Mouse (Mus musculus): ENCODE data around the gene Vps13a. TPM values are rescaled to one million over a fixed set of nuclear protein-coding genes. Genes with fewer than 3 reads are reported as not detected.

The Vps13a gene
- total RNA-seq, 2 experiments from 2014 or later: 61.4 to 80.3 TPM

GRCm38 (mm10) chr19:16593975-16594317 is 186.8 kb downstream of the Vps13a start:
- ATAC-seq (replicated peaks; ENCODE audit: low FRiP score, low TSS enrichment, poor library complexity, severe bottlenecking): no peak

GRCm38 (mm10) chr19:16593256-16593974 is 187.3 kb downstream of the Vps13a start:
- no peak for ATAC-seq (replicated peaks; ENCODE audit: low FRiP score, low TSS enrichment, poor library complexity, severe bottlenecking)

- ATAC-seq (replicated peaks; ENCODE audit: low FRiP score, low TSS enrichment, poor library complexity, severe bottlenecking): peak; percentile 77; the same call in 1 of the 2 replicates
Observed at GRCm38 (mm10) chr19:16585379-16585778, 195.4 kb downstream of the Vps13a start.

- no peak for ATAC-seq (replicated peaks; ENCODE audit: low FRiP score, low TSS enrichment, poor library complexity, severe bottlenecking)
Observed at GRCm38 (mm10) chr19:16584546-16584945, 196.2 kb downstream of the Vps13a start.

GRCm38 (mm10) chr19:16580501-16580900 is 200.2 kb downstream of the Vps13a start:
- no peak for ATAC-seq (replicated peaks; ENCODE audit: low FRiP score, low TSS enrichment, poor library complexity, severe bottlenecking)

GRCm38 (mm10) chr19:16579656-16580260 is 201.0 kb downstream of the Vps13a start:
- no peak for ATAC-seq (replicated peaks; ENCODE audit: low FRiP score, low TSS enrichment, poor library complexity, severe bottlenecking)

GRCm38 (mm10) chr19:16576790-16577189 is 203.9 kb downstream of the Vps13a start:
- ATAC-seq (replicated peaks; ENCODE audit: low FRiP score, low TSS enrichment, poor library complexity, severe bottlenecking): no peak

Other genes with a start within 250 kb of the Vps13a start
- gene Foxb2, start 92.9 kb upstream of the Vps13a start, total RNA-seq (2014; fragmentation: Nextera tagmentation): not detected in 2 replicates
- gene Foxb2, start 92.9 kb upstream of the Vps13a start, total RNA-seq (2017): not detected in 2 replicates
- not detected in 2 replicates for gene Prune2, start 175.2 kb upstream of the Vps13a start, total RNA-seq (2014; fragmentation: Nextera tagmentation)
- not detected in 2 replicates for gene Prune2, start 175.2 kb upstream of the Vps13a start, total RNA-seq (2017)

All from megakaryocyte-erythroid progenitor cell, adult 5-6 weeks (primary cell).